Mouse (Mus musculus): ENCODE measurements at regions not wholly inside any gene's neighbourhood (a gene's known extent, or its start where the extent isn't known, plus 50 kb on each side); places are given as distances from the start of the nearest gene placed in this dataset.

DNA sequence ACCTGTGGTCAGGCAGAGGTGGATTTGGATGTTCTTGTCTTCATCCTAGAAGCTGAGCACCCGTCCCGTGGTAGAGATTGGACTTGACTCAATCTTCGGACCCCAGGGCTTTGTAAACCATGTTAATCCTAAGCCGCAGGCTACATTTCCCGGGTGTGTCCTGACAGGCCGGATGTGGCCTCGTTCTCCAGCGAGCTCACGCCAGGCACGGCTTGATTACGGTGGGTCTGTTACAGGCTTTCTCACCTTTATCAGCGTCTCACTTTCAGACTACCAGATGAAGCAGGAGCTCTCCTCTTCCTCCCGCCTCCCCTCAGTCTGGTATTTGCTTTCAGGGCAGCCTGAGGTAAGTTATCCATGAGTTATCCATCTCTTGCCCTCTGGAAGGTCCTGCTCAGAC lies 156.4 kb upstream of the Six2 start:
- TF ChIP-seq POLR2A (IDR thresholded peaks at IDR 0.05; ENCODE audit: low read depth, low read length) (no peak), CTCF (conservative IDR thresholded peaks at IDR 0.05; ENCODE audit: insufficient read depth, insufficient read length, low read depth, low read length) (no peak)
